Comparison of ENCODE assay signal across 8 mouse cellular contexts in genomic region chr2:163397905-163398304, GRCm38 (mm10). TPM values are rescaled to one million over a fixed set of nuclear protein-coding genes. Genes with fewer than 3 reads are reported as not detected.
A peak's percentile ranks its signal among the peaks of the same experiment; 100 is the strongest.
DNase-seq lines count a peak whose midpoint lies in the region; ATAC-seq and TF ChIP-seq lines count a peak whose summit lies in the region.

Jph2 (minus strand) TSS chr2:163397993.

- H3K27ac ChIP-seq in neural tube, embryonic 12.5 days, result no peak within 1 kb of the TSS

- DNase-seq in adrenal gland, postnatal 36 days, result peak; percentile 68 to 74
- DNase-seq in heart, adult 8-10 months (ENCODE audit: low spot score), result peak; percentile 81
- DNase-seq in large intestine, adult 2 months (ENCODE audit: low read depth, low spot score), result no peak
- DNase-seq in spleen, postnatal 36 days (ENCODE audit: low spot score in 2 of 2), result no peak
- DNase-seq in layer of hippocampus, postnatal 25 days (ENCODE audit: extremely low spot score in 1 of 2, low spot score in 1 of 2), result no peak
- no peak for DNase-seq in cerebellum, adult 9-11 months

- peaks cover 3% of the 10 kb centered on the region for H3K79me3 ChIP-seq in C2C12 (ENCODE audit: low read depth)

- peak within 1 kb of the TSS; percentile 37 for H3K4me2 ChIP-seq in neural tube, embryonic 12.5 days (replicated peaks)

- peak within 1 kb of the TSS; percentile 32 for H3K4me3 ChIP-seq in C2C12 (ENCODE audit: insufficient read depth, poor library complexity, severe bottlenecking)
- no peak within 1 kb of the TSS for H3K4me3 ChIP-seq in neural tube, embryonic 12.5 days

- TF ChIP-seq CTCF in C2C12 (IDR thresholded peaks at IDR 0.05; ENCODE audit: control insufficient read depth, insufficient read depth, insufficient read length), result no peak

- no peak for ATAC-seq in neural tube, embryonic 12.5 days (ENCODE audit: low FRiP score, low read depth)

- H3ac ChIP-seq in C2C12 (ENCODE audit: control insufficient read depth, insufficient read length, low read depth), result peak within 1 kb of the TSS; percentile 68

- 13% methylated on average over 10 of the region's 10 CpGs for WGBS in large intestine, adult 2 months
- WGBS in neural tube, embryonic 12.5 days, result 10% methylated on average over 10 of the region's 10 CpGs

- H3K9ac ChIP-seq in neural tube, embryonic 12.5 days, result no peak within 1 kb of the TSS

- H3K9me3 ChIP-seq in neural tube, embryonic 12.5 days, result no peaks in the 10 kb centered on the region

- peaks cover 41% of the 10 kb centered on the region for H3K79me2 ChIP-seq in C2C12 (ENCODE audit: control insufficient read depth, insufficient read depth)

- H3K4me1 ChIP-seq in neural tube, embryonic 12.5 days, result peaks cover 9% of the 10 kb centered on the region

- H3K27me3 ChIP-seq in C2C12 (ENCODE audit: control insufficient read depth, insufficient read depth, insufficient read length), result no peaks in the 10 kb centered on the region
- no peaks in the 10 kb centered on the region for H3K27me3 ChIP-seq in neural tube, embryonic 12.5 days (replicated peaks)

- H3K36me3 ChIP-seq in C2C12 (ENCODE audit: control insufficient read depth, insufficient read depth), result no peaks in the 10 kb centered on the region
- H3K36me3 ChIP-seq in neural tube, embryonic 12.5 days, result no peaks in the 10 kb centered on the region

TF ChIP-seq in C2C12, 6 proteins besides CTCF, POLR2A, EP300 and RAD21:
- no peak for TF ChIP-seq MAX (IDR thresholded peaks at IDR 0.05)
- no peak for TF ChIP-seq USF1 (IDR thresholded peaks at IDR 0.05; ENCODE audit: low read depth)
- TF ChIP-seq FOSL1 (IDR thresholded peaks at IDR 0.05; ENCODE audit: insufficient read depth, low read length, poor library complexity, severe bottlenecking), result no peak
- TF ChIP-seq CEBPB (IDR thresholded peaks at IDR 0.05; ENCODE audit: low read depth), result no peak
- no peak for TF ChIP-seq MYOG (IDR thresholded peaks at IDR 0.05; ENCODE audit: control insufficient read depth, extremely low read depth, insufficient read length)
- TF ChIP-seq MYOD1 (IDR thresholded peaks at IDR 0.05; ENCODE audit: control insufficient read depth, insufficient read length, low read depth), result no peak

RNA-seq across cellular contexts. Expression of gene Jph2, which starts in this region (rescaled TPM):
- polyA plus RNA-seq in C2C12 (2012; fragmentation: generic; extraction: Trizol), result 78.4 TPM
- total RNA-seq in adrenal gland, postnatal 36 days (2021), result 1 to 10 TPM; 3.4 to 5.3 TPM
- 100 to 1,000 TPM; 423 to 464 (median 433) TPM for total RNA-seq in heart, adult 8-10 months (2022)
- polyA plus RNA-seq in large intestine, adult 2 months (2012; rRNA removed), result 17.8 and 18.1 TPM in 2 replicates
- 0.81 and 1.3 TPM in 2 replicates for polyA plus RNA-seq in neural tube, embryonic 12.5 days (2016; fragmentation: Nextera tagmentation; extraction: Ambion mirVana)
- under 1 TPM; 0.37 to 0.70 TPM for total RNA-seq in layer of hippocampus, postnatal 25 days (2021)

Comparison
In these comparisons a context has a peak if more than half of its experiments do, and no peak if none do; other contexts are left out.
1. RNA of gene Jph2 (total RNA-seq): 423 to 464 TPM in heart, adult 8-10 months; 3.4 to 5.3 TPM in adrenal gland, postnatal 36 days and 0.37 to 0.70 TPM in layer of hippocampus, postnatal 25 days; every median in the first group is over 10 times any median in the second.
2. DNase-seq: peak in adrenal gland, postnatal 36 days (2 of 2) and heart, adult 8-10 months (single experiment); none in large intestine, adult 2 months (single experiment), spleen, postnatal 36 days (0 of 2), layer of hippocampus, postnatal 25 days (0 of 2) and cerebellum, adult 9-11 months (single experiment).